Mouse (Mus musculus) lung, postnatal 0 days (tissue): ENCODE measurements around the gene Il11. TPM values are rescaled to one million over a fixed set of nuclear protein-coding genes. Genes with fewer than 3 reads are reported as not detected.
A peak's percentile ranks its signal among the peaks of the same experiment; 100 is the strongest.

Experiments used
- ATAC-seq: fragments of 200-750 bp; cut with Nextera tagmentation; 2 replicates; pipeline ENCODE4 v1.8.0; 2017; ENCODE audit warnings: moderate library complexity
- DNase-seq: peaks from one replicate; pipeline ENCODE4 v3.0.0-alpha.2; 2016; ENCODE audit warnings: low spot score
- H3K27ac ChIP-seq: fragments of 300-500 bp; sonication (generic); 2 replicates; pipeline ENCODE4 v1.5.1; 2014; ENCODE audit warnings: antibody characterized with exemption, mild to moderate bottlenecking, low read length, mixed read lengths
- H3K27me3 ChIP-seq: fragments of 300-500 bp; sonication (generic); replicated peaks from 2 replicates; pipeline ENCODE4 v1.6.1; 2014; ENCODE audit warnings: low read length, mixed read lengths; ENCODE audit not compliant: insufficient read depth
- H3K36me3 ChIP-seq: fragments of 300-500 bp; sonication (generic); 2 replicates; pipeline ENCODE4 v1.6.1; 2014; ENCODE audit warnings: low read length, mixed read lengths; ENCODE audit not compliant: insufficient read depth
- H3K4me1 ChIP-seq: fragments of 300-500 bp; sonication (generic); 2 replicates; pipeline ENCODE4 v1.6.1; 2014; ENCODE audit warnings: antibody characterized with exemption, low read depth, low read length, mixed read lengths; ENCODE audit not compliant: insufficient read depth
- H3K4me2 ChIP-seq: fragments of 300-500 bp; sonication (generic); replicated peaks from 2 replicates; pipeline ENCODE4 v1.6.1; 2014; ENCODE audit warnings: low read depth, mild to moderate bottlenecking, low read length, moderate library complexity, mixed read lengths
- H3K4me3 ChIP-seq: fragments of 300-500 bp; sonication (generic); 2 replicates; pipeline ENCODE4 v1.5.1; 2014; ENCODE audit warnings: low read depth, low read length
- H3K9ac ChIP-seq: fragments of 300-500 bp; sonication (generic); replicated peaks from 2 replicates; pipeline ENCODE4 v1.6.1; 2014; ENCODE audit warnings: low read depth, mild to moderate bottlenecking
- H3K9me3 ChIP-seq: fragments of 300-500 bp; sonication (generic); 2 replicates; pipeline ENCODE4 v1.6.1; 2016; ENCODE audit warnings: low read length, mixed read lengths
- CTCF ChIP-seq: IDR thresholded peaks from 2 replicates; pipeline ENCODE4 v1.5.1; 2016; ENCODE audit warnings: antibody characterized with exemption, mild to moderate bottlenecking
- EP300 ChIP-seq: IDR thresholded peaks from 2 replicates; pipeline ENCODE4 v1.6.1; 2016; ENCODE audit warnings: antibody characterized with exemption, mild to moderate bottlenecking, control low read depth
- WGBS: fragments of 180-500 bp; shearing (Covaris S2); extraction: QIAGEN DNeasy Blood & Tissue Kit; methylation state at CpG from one replicate; pipeline ENCODE4 v1.1.7; 2014; 5-methylcytosine and 5-hydroxymethylcytosine counted together
- polyA plus RNA-seq: library from polyadenylated mRNA; unstranded; fragments of >200 nt; fragmentation: Nextera tagmentation; extraction: Ambion mirVana; gene quantifications from 2 replicates; pipeline ENCODE4 v1.2.1, GENCODE M21; 2015

Gene Il11
- polyA plus RNA-seq, 1 experiment from 2014 or later = 0.29 TPM

GRCm38 (mm10) chr7:4789436-4789935, 6.8 kb upstream of the Il11 start, which contains the start of gene Tmem238:
TSS of gene Tmem238 (minus strand) at chr7:4789656.
- 0 out of 2 replicates have a peak, but pooled peaks cover 7% of the 10 kb centered on the region for H3K4me1 ChIP-seq
- peak within 1 kb of the TSS; percentile 84 for H3K27ac ChIP-seq
- H3K4me2 ChIP-seq = peak within 1 kb of the TSS; percentile 94
- DNase-seq = peak; percentile 74
- no peaks in the 10 kb centered on the region for H3K9me3 ChIP-seq
- peak within 1 kb of the TSS; percentile 58 for H3K4me3 ChIP-seq
- peak; percentile 68 for ATAC-seq
- H3K9ac ChIP-seq = peak within 1 kb of the TSS; percentile 64
- WGBS = 5% methylated on average over 33 of the region's 40 CpGs
- no peaks in the 10 kb centered on the region for H3K27me3 ChIP-seq
- TF ChIP-seq CTCF (no peak), EP300 (no peak)
- H3K36me3 ChIP-seq = no peaks in the 10 kb centered on the region

GRCm38 (mm10) chr7:4788499-4789435, 6.1 kb upstream of the Il11 start:
- peak overlapping the region; percentile 64 for H3K9ac ChIP-seq
- WGBS = 3% methylated on average over 46 of the region's 64 CpGs

GRCm38 (mm10) chr7:4783667-4784268, 1.1 kb upstream of the Il11 start:
- Histone ChIP-seq H3K4me3 (no peak overlapping the region), H3K4me2 (no peak overlapping the region), H3K9ac (no peak overlapping the region), H3K36me3 (no peaks in the 10 kb centered on the region), H3K4me1 (0 out of 2 replicates have a peak, but pooled peaks cover 7% of the 10 kb centered on the region), H3K9me3 (no peaks in the 10 kb centered on the region), H3K27me3 (no peaks in the 10 kb centered on the region), H3K27ac (no peak overlapping the region)
- TF ChIP-seq EP300 (no peak), CTCF (no peak)
- ATAC-seq (no peak), DNase-seq (no peak)
- 76% methylated on average over 14 of the region's 14 CpGs for WGBS

More at GRCm38 (mm10) chr7:4788499-4789435, 6.1 kb upstream of the Il11 start:
- Histone ChIP-seq H3K4me1 (0 out of 2 replicates have a peak, but pooled peaks cover 7% of the 10 kb centered on the region), H3K27ac (peak overlapping the region; percentile 84), H3K4me3 (peak overlapping the region; percentile 58), H3K9me3 (no peaks in the 10 kb centered on the region), H3K4me2 (peak overlapping the region; percentile 94), H3K36me3 (no peaks in the 10 kb centered on the region), H3K27me3 (no peaks in the 10 kb centered on the region)
- peak; percentile 39 for ATAC-seq
- DNase-seq = peak; percentile 75
- peak; percentile 54 for TF ChIP-seq CTCF
- no peak for TF ChIP-seq EP300

- no peak for DNase-seq
- no peak overlapping the region for H3K9ac ChIP-seq
- H3K27ac ChIP-seq = no peak overlapping the region
- no peaks in the 10 kb centered on the region for H3K9me3 ChIP-seq
- H3K36me3 ChIP-seq = no peaks in the 10 kb centered on the region
- 30% methylated on average over 3 of the region's 3 CpGs for WGBS
- ATAC-seq = no peak
- no peak overlapping the region for H3K4me2 ChIP-seq
- H3K4me3 ChIP-seq = no peak overlapping the region
- 0 out of 2 replicates have a peak, but pooled peaks cover 4% of the 10 kb centered on the region for H3K4me1 ChIP-seq
- TF ChIP-seq EP300 (no peak), CTCF (no peak)
- peaks cover 3% of the 10 kb centered on the region for H3K27me3 ChIP-seq
Observed at GRCm38 (mm10) chr7:4782130-4782529, 529 bp downstream of the Il11 start.

- Histone ChIP-seq H3K27ac (no peak overlapping the region), H3K4me2 (no peak overlapping the region), H3K9me3 (no peaks in the 10 kb centered on the region), H3K4me1 (0 out of 2 replicates have a peak, but pooled peaks cover 4% of the 10 kb centered on the region), H3K36me3 (no peaks in the 10 kb centered on the region), H3K9ac (no peak overlapping the region), H3K27me3 (peaks cover 13% of the 10 kb centered on the region), H3K4me3 (no peak overlapping the region)
- DNase-seq = no peak
- no peak for TF ChIP-seq CTCF
- no peak for TF ChIP-seq EP300
- WGBS = 25% methylated on average over 5 of the region's 5 CpGs
- no peak for ATAC-seq
Observed at GRCm38 (mm10) chr7:4779921-4780320, 2.7 kb downstream of the Il11 start.
